Mouse (Mus musculus) myocyte (in vitro differentiated cells): ENCODE results near the gene Meis3.

Source experiments
- E2F4 ChIP-seq: IDR thresholded peaks from one replicate; pipeline ENCODE4 v1.6.1; 2011; ENCODE audit warnings: mild to moderate bottlenecking, control low read depth, moderate library complexity; ENCODE audit not compliant: insufficient read depth
- MYOG ChIP-seq, 3 experiments: IDR thresholded peaks; one replicate each; pipeline ENCODE4 v1.6.1; 2011; ENCODE audit warnings: control low read depth in 2 of 3, low read depth in 2 of 3, mild to moderate bottlenecking in 2 of 3; ENCODE audit not compliant: insufficient read length in 2 of 3, control insufficient read depth in 1 of 3, insufficient read depth in 1 of 3
- POLR2A ChIP-seq: IDR thresholded peaks from one replicate; pipeline ENCODE4 v1.6.1; 2011; ENCODE audit warnings: low read depth, mild to moderate bottlenecking, control low read depth, moderate library complexity; ENCODE audit not compliant: insufficient read length
- POLR2AphosphoS2 ChIP-seq: IDR thresholded peaks from one replicate; pipeline ENCODE4 v1.6.1; 2011; ENCODE audit warnings: low read depth, control low read depth; ENCODE audit not compliant: insufficient read length

DNA sequence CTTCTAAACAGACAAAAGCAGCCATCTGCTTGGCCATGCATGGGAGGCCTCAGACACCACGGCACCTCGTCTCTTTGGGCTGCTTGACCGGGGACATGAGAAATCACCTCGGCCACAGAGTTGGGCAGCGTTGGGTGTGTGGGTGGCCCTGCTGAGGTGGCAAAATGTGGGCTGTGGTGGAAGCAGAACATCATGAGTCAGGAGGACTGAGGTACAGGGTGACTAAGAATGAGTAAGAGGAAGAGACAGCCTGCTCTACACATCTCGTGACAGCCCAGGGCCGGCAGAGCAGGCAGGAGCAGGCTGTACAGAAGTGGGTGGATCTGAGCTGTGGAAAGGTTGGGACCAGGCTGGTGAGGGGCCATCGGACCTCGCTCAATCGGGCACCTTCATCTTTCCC lies 32.6 kb downstream of the Meis3 start:
- TF ChIP-seq E2F4 (no peak), POLR2A (no peak), POLR2AphosphoS2 (no peak), MYOG (IDR thresholded peaks at IDR 0.05; ENCODE audit: control insufficient read depth in 1 of 3, insufficient read depth in 1 of 3, insufficient read length in 2 of 3, low read depth in 2 of 3) (peak in 1 of 3 experiments; percentile 31)
